In the genomic region with DNA sequence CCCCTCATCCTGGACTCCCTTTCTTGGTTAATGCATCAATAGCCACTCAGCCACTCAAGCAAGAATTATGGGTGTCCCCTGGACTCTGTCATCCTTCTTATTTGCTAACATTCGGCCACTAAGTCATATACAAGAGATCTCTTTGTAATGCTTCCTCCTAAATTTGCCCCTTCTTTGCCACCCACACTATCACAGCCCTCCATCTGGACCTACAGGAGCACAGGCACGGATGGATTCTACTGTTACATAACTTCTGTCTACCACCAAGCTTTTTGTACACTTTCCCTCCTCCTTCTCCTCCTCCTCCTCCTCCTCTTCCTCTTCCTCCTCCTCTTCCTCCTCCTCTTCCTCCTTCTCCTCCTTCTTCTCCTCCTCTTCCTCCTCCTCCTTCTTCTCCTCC, we compare ENCODE assay signal across 30 mouse cellular contexts.
"Had no signal": no experiment of that assay in that cellular context is flagged by ENCODE, and none has a peak within 500 bp of the region (broad histone marks: within the 10 kb centered on the region; RNA-seq: fewer than 3 reads in every experiment).

No protein-coding gene starts in this region.

- H3K36me3 ChIP-seq: limb, embryonic 10.5 days; limb, embryonic 12.5 days; limb, embryonic 13.5 days; limb, embryonic 15.5 days; liver, embryonic 12.5 days; liver, embryonic 13.5 days; liver, embryonic 15.5 days; lung, embryonic 15.5 days; midbrain, embryonic 10.5 days; midbrain, embryonic 12.5 days; midbrain, embryonic 13.5 days; midbrain, embryonic 15.5 days; neural tube, embryonic 12.5 days had no signal

- DNase-seq: left cerebral cortex, postnatal 4 days; liver; liver, embryonic 13.5 days; liver, postnatal 0 days; lung, adult 18-20 months; lung, adult 2 months; lung, embryonic 14.5 days; lung, postnatal 10 days; lung, postnatal 14 days; lung, postnatal 36 days; lung, postnatal 4 days; midbrain, embryonic 14.5 days had no signal

- H3K4me3 ChIP-seq: limb, embryonic 10.5 days; limb, embryonic 12.5 days; limb, embryonic 13.5 days; limb, embryonic 15.5 days; liver, embryonic 12.5 days; liver, embryonic 13.5 days; liver, embryonic 15.5 days; lung, embryonic 15.5 days; megakaryocyte, embryonic 14.5 days; midbrain, embryonic 10.5 days; midbrain, embryonic 12.5 days; midbrain, embryonic 13.5 days; midbrain, embryonic 15.5 days; myocyte; neural tube, embryonic 12.5 days had no signal

- H3K9me3 ChIP-seq: limb, embryonic 10.5 days; limb, embryonic 12.5 days; limb, embryonic 13.5 days; limb, embryonic 15.5 days; liver, embryonic 12.5 days; liver, embryonic 13.5 days; liver, embryonic 15.5 days; lung, embryonic 15.5 days; megakaryocyte, embryonic 14.5 days; midbrain, embryonic 10.5 days; midbrain, embryonic 12.5 days; midbrain, embryonic 13.5 days; midbrain, embryonic 15.5 days; neural tube, embryonic 12.5 days had no signal

- ATAC-seq: liver, embryonic 12.5 days; liver, postnatal 0 days; lung, postnatal 0 days; midbrain, embryonic 13.5 days; midbrain, embryonic 15.5 days; midbrain, embryonic 16.5 days had no signal

- H3K27me3 ChIP-seq: neural tube, embryonic 12.5 days had no signal

- H3K4me1 ChIP-seq: limb, embryonic 15.5 days; liver, embryonic 12.5 days; liver, embryonic 13.5 days; liver, embryonic 15.5 days; lung, embryonic 15.5 days; midbrain, embryonic 13.5 days; midbrain, embryonic 15.5 days; neural tube, embryonic 12.5 days had no signal

- H3K27ac ChIP-seq: limb, embryonic 10.5 days; limb, embryonic 12.5 days; limb, embryonic 13.5 days; limb, embryonic 15.5 days; liver, embryonic 12.5 days; liver, embryonic 13.5 days; liver, embryonic 14.5 days; liver, embryonic 15.5 days; lung, embryonic 15.5 days; macrophage; midbrain, embryonic 10.5 days; midbrain, embryonic 12.5 days; midbrain, embryonic 13.5 days; midbrain, embryonic 15.5 days; neural tube, embryonic 12.5 days had no signal
